Mouse (Mus musculus): ENCODE measurements at regions not wholly inside any gene's neighbourhood (a gene's known extent, or its start where the extent isn't known, plus 50 kb on each side); places are given as distances from the start of the nearest gene placed in this dataset.

GRCm38 (mm10) chr10:117510529-117511482, 118.5 kb upstream of the Cpm start:
- Histone ChIP-seq H3K9me3 (replicated peaks) (no peaks in the 10 kb centered on the region), H3K27me3 (no peaks in the 10 kb centered on the region), H3K9ac (no peak overlapping the region), H3K27ac (no peak overlapping the region), H3K4me1 (no peaks in the 10 kb centered on the region), H3K4me3 (replicated peaks) (no peak overlapping the region), H3K4me2 (no peak overlapping the region), H3K36me3 (no peaks in the 10 kb centered on the region)
- 93% methylated on average over 3 of the region's 3 CpGs for WGBS
- ATAC-seq (replicated peaks; ENCODE audit: low FRiP score): no peak

GRCm38 (mm10) chr10:117510224-117510486, 119.1 kb upstream of the Cpm start:
- Histone ChIP-seq H3K4me2 (no peak overlapping the region), H3K9ac (no peak overlapping the region), H3K4me1 (no peaks in the 10 kb centered on the region), H3K36me3 (no peaks in the 10 kb centered on the region), H3K9me3 (replicated peaks) (no peaks in the 10 kb centered on the region), H3K27ac (no peak overlapping the region), H3K27me3 (no peaks in the 10 kb centered on the region), H3K4me3 (replicated peaks) (no peak overlapping the region)
- 85% methylated on average over 2 of the region's 2 CpGs for WGBS
- no peak for ATAC-seq (replicated peaks; ENCODE audit: low FRiP score)

GRCm38 (mm10) chr10:117509431-117510223, 119.7 kb upstream of the Cpm start:
- Histone ChIP-seq H3K27me3 (no peaks in the 10 kb centered on the region), H3K4me3 (replicated peaks) (no peak overlapping the region), H3K4me2 (no peak overlapping the region), H3K36me3 (no peaks in the 10 kb centered on the region), H3K27ac (no peak overlapping the region), H3K4me1 (no peaks in the 10 kb centered on the region), H3K9ac (no peak overlapping the region), H3K9me3 (replicated peaks) (no peaks in the 10 kb centered on the region)
- no peak for ATAC-seq (replicated peaks; ENCODE audit: low FRiP score)
- WGBS: 76% methylated on average over 9 of the region's 9 CpGs

- no peak overlapping the region for H3K4me3 ChIP-seq (replicated peaks)
- no peaks in the 10 kb centered on the region for H3K27me3 ChIP-seq
- no peak overlapping the region for H3K4me2 ChIP-seq
- no peaks in the 10 kb centered on the region for H3K4me1 ChIP-seq
- no peaks in the 10 kb centered on the region for H3K36me3 ChIP-seq
- ATAC-seq (replicated peaks; ENCODE audit: low FRiP score): no peak
- H3K27ac ChIP-seq: no peak overlapping the region
- H3K9me3 ChIP-seq (replicated peaks): no peaks in the 10 kb centered on the region
- no peak overlapping the region for H3K9ac ChIP-seq
- WGBS: 93% methylated on average over 5 of the region's 5 CpGs
Measured at GRCm38 (mm10) chr10:117506252-117506992, 122.9 kb upstream of the Cpm start.

- H3K27me3 ChIP-seq: no peaks in the 10 kb centered on the region
Measured at GRCm38 (mm10) chr10:117505529-117505928, 123.8 kb upstream of the Cpm start.

GRCm38 (mm10) chr10:117505057-117505456, 124.2 kb upstream of the Cpm start:
- Histone ChIP-seq H3K27ac (no peak overlapping the region), H3K4me3 (replicated peaks) (no peak overlapping the region), H3K9me3 (replicated peaks) (no peaks in the 10 kb centered on the region), H3K4me1 (no peaks in the 10 kb centered on the region), H3K36me3 (no peaks in the 10 kb centered on the region), H3K9ac (no peak overlapping the region), H3K27me3 (no peaks in the 10 kb centered on the region), H3K4me2 (no peak overlapping the region)
- no peak for ATAC-seq (replicated peaks; ENCODE audit: low FRiP score)
- 75% methylated on average over 3 of the region's 3 CpGs for WGBS

More at GRCm38 (mm10) chr10:117505529-117505928, 123.8 kb upstream of the Cpm start:
- no peak overlapping the region for H3K4me2 ChIP-seq
- H3K4me1 ChIP-seq: no peaks in the 10 kb centered on the region
- no peaks in the 10 kb centered on the region for H3K36me3 ChIP-seq
- WGBS: 76% methylated on average over 4 of the region's 4 CpGs
- H3K9me3 ChIP-seq (replicated peaks): no peaks in the 10 kb centered on the region
- no peak overlapping the region for H3K9ac ChIP-seq
- no peak for ATAC-seq (replicated peaks; ENCODE audit: low FRiP score)
- no peak overlapping the region for H3K27ac ChIP-seq
- H3K4me3 ChIP-seq (replicated peaks): no peak overlapping the region

- Histone ChIP-seq H3K27me3 (no peaks in the 10 kb centered on the region), H3K4me2 (no peak overlapping the region), H3K36me3 (no peaks in the 10 kb centered on the region), H3K27ac (no peak overlapping the region), H3K9me3 (replicated peaks) (no peaks in the 10 kb centered on the region), H3K9ac (no peak overlapping the region), H3K4me1 (no peaks in the 10 kb centered on the region), H3K4me3 (replicated peaks) (no peak overlapping the region)
- no peak for ATAC-seq (replicated peaks; ENCODE audit: low FRiP score)
- 57% methylated on average over 5 of the region's 5 CpGs for WGBS
Measured at GRCm38 (mm10) chr10:117504267-117504902, 124.6 kb upstream of the Cpsf6 start.

- Histone ChIP-seq H3K9ac (no peak overlapping the region), H3K27me3 (no peaks in the 10 kb centered on the region), H3K4me3 (replicated peaks) (no peak overlapping the region), H3K9me3 (replicated peaks) (no peaks in the 10 kb centered on the region), H3K27ac (no peak overlapping the region), H3K4me1 (no peaks in the 10 kb centered on the region), H3K4me2 (no peak overlapping the region), H3K36me3 (no peaks in the 10 kb centered on the region)
- ATAC-seq (replicated peaks; ENCODE audit: low FRiP score): no peak
- WGBS: 74% methylated on average over 22 of the region's 22 CpGs
Measured at GRCm38 (mm10) chr10:117503222-117504184, 123.7 kb upstream of the Cpsf6 start.

GRCm38 (mm10) chr10:117502731-117503130, 122.9 kb upstream of the Cpsf6 start:
- WGBS: 88% methylated on average over 9 of the region's 9 CpGs
- no peak for ATAC-seq (replicated peaks; ENCODE audit: low FRiP score)

GRCm38 (mm10) chr10:117502135-117502534, 122.3 kb upstream of the Cpsf6 start:
- Histone ChIP-seq H3K4me3 (replicated peaks) (no peak overlapping the region), H3K9me3 (replicated peaks) (no peaks in the 10 kb centered on the region), H3K9ac (no peak overlapping the region), H3K4me1 (0 out of 2 replicates have a peak, but pooled peaks cover 2% of the 10 kb centered on the region), H3K4me2 (no peak overlapping the region), H3K27ac (no peak overlapping the region), H3K27me3 (no peaks in the 10 kb centered on the region), H3K36me3 (no peaks in the 10 kb centered on the region)
- no peak for ATAC-seq (replicated peaks; ENCODE audit: low FRiP score)
- WGBS: 71% methylated on average over 7 of the region's 7 CpGs

More at GRCm38 (mm10) chr10:117502731-117503130, 122.9 kb upstream of the Cpsf6 start:
- H3K27ac ChIP-seq: no peak overlapping the region
- no peak overlapping the region for H3K4me2 ChIP-seq
- H3K9me3 ChIP-seq (replicated peaks): no peaks in the 10 kb centered on the region
- no peaks in the 10 kb centered on the region for H3K27me3 ChIP-seq
- 0 out of 2 replicates have a peak, but pooled peaks cover 2% of the 10 kb centered on the region for H3K4me1 ChIP-seq
- no peaks in the 10 kb centered on the region for H3K36me3 ChIP-seq
- H3K9ac ChIP-seq: no peak overlapping the region
- H3K4me3 ChIP-seq (replicated peaks): no peak overlapping the region

- no peak overlapping the region for H3K9ac ChIP-seq
- H3K9me3 ChIP-seq (replicated peaks): no peaks in the 10 kb centered on the region
- H3K4me3 ChIP-seq (replicated peaks): no peak overlapping the region
- H3K4me1 ChIP-seq: 0 out of 2 replicates have a peak, but pooled peaks cover 2% of the 10 kb centered on the region
- no peak; the same call in 1 of the 2 replicates for ATAC-seq (replicated peaks; ENCODE audit: low FRiP score)
- H3K4me2 ChIP-seq: no peak overlapping the region
- H3K36me3 ChIP-seq: no peaks in the 10 kb centered on the region
- no peak overlapping the region for H3K27ac ChIP-seq
- H3K27me3 ChIP-seq: no peaks in the 10 kb centered on the region
- WGBS: 94% methylated on average over 1 of the region's 1 CpGs
Measured at GRCm38 (mm10) chr10:117501426-117501825, 121.6 kb upstream of the Cpsf6 start.
